Comparison of ENCODE assay signal across 9 mouse cellular contexts in the genomic region with DNA sequence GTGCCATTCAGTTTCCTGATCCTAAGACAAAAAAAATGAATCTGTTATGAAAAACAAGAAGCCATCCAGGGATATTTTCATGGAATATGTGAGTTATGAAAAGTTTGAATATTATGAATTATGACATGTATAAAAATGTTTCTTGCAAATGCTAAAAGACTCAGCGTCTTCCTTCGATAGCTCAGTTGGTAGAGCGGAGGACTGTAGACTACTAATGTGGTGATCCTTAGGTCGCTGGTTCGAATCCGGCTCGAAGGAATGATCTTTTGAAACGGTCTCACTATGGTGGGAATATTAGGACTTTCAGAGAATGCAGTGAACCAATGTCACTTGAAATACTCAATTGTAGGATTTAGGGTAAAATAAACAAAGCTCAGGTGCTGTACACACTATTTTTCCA. TPM values are rescaled to one million over a fixed set of nuclear protein-coding genes. Genes with fewer than 3 reads are reported as not detected.
DNase-seq lines count a peak whose midpoint lies in the region; ATAC-seq and TF ChIP-seq lines count a peak whose summit lies in the region.
"Had no signal": no experiment of that assay in that cellular context is flagged by ENCODE, and none has a peak within 500 bp of the region (broad histone marks: within the 10 kb centered on the region; RNA-seq: fewer than 3 reads in every experiment).

No protein-coding gene starts in this region.

- peaks cover 70% of the 10 kb centered on the region for H3K4me1 ChIP-seq in liver, embryonic 12.5 days

- 3% methylated on average over 8 of the region's 8 CpGs for WGBS in liver, embryonic 12.5 days (ENCODE audit: insufficient replicate concordance)

- H3K36me3 ChIP-seq in liver, embryonic 12.5 days, result peaks cover 13% of the 10 kb centered on the region

- intact Hi-C loops in left cerebral cortex, adult 2 months (cut with DNase I), result no loop called here
- intact Hi-C loops in left cerebral cortex, postnatal 4 days (cut with DNase I), result no loop called here

- TF ChIP-seq CTCF in left cerebral cortex, adult 2 months (IDR thresholded peaks at IDR 0.05), result no peak

- no peaks in the 10 kb centered on the region for H3K27me3 ChIP-seq in liver, embryonic 12.5 days (replicated peaks)

- H3K9me3 ChIP-seq in liver, embryonic 12.5 days (replicated peaks), result no peaks in the 10 kb centered on the region

- peak; percentile 64 for DNase-seq in adrenal gland, postnatal 14 days
- no peak for DNase-seq in adrenal gland, postnatal 4 days (ENCODE audit: low spot score in 2 of 2)
- DNase-seq in left cerebral cortex, adult 2 months (ENCODE audit: extremely low spot score in 1 of 2, low spot score in 2 of 2), result peak; percentile 42 to 53
- no peak for DNase-seq in left cerebral cortex, postnatal 4 days
- peak; percentile 44 to 58 for DNase-seq in adrenal gland, postnatal 36 days
- no peak for DNase-seq in kidney, adult 11 months

- no peak overlapping the region for H3K27ac ChIP-seq in left cerebral cortex, adult 2 months
- H3K27ac ChIP-seq in liver, embryonic 12.5 days, result peak overlapping the region; percentile 22; the same call in 1 of the 2 replicates

- H3K4me3 ChIP-seq in left cerebral cortex, adult 2 months, result no peak overlapping the region
- H3K4me3 ChIP-seq in liver, embryonic 12.5 days, result peak overlapping the region; percentile 88

- 0 out of 2 replicates have a peak, but pooled peaks have one; percentile 17 for ATAC-seq in liver, embryonic 12.5 days
- no peak for ATAC-seq in monocyte, adult 5-6 weeks (replicated peaks; ENCODE audit: insufficient number of reproducible peaks, low FRiP score, low TSS enrichment, poor library complexity, severe bottlenecking)

- H3K9ac ChIP-seq in liver, embryonic 12.5 days, result peak overlapping the region; percentile 31

- H3K4me2 ChIP-seq in liver, embryonic 12.5 days, result peak overlapping the region; percentile 90

RNA-seq across cellular contexts. Expression of a gene that starts 2.7 kb away (rescaled TPM):
- 5.9 and 6.3 TPM in 2 replicates for total RNA-seq in adrenal gland, postnatal 14 days (2021)
- total RNA-seq in adrenal gland, postnatal 4 days (2021), result 1 to 10 TPM; 7.9 to 8.9 TPM
- total RNA-seq in left cerebral cortex, adult 2 months (2021), result 1 to 10 TPM; 8.9 to 9.8 TPM
- 1 to 10 TPM; 5.6 to 6.1 TPM for total RNA-seq in left cerebral cortex, postnatal 4 days (2021)
- 1 to 10 TPM; 6.9 to 8.3 TPM for total RNA-seq in adrenal gland, postnatal 36 days (2021)
- polyA plus RNA-seq in liver, embryonic 12.5 days (2016; fragmentation: Nextera tagmentation; extraction: Ambion mirVana), result 8.8 and 9.6 TPM in 2 replicates
- 12.1 to 15.9 TPM (median 13.2 TPM) in 3 replicates for total RNA-seq in monocyte, adult 5-6 weeks (2017)

RNA-seq across cellular contexts. Expression of a gene that starts 39.4 kb away (rescaled TPM):
- 0.19 TPM in 1 of 2 replicates, not detected in the other for total RNA-seq in adrenal gland, postnatal 14 days (2021)
- total RNA-seq in adrenal gland, postnatal 4 days (2021), result under 1 TPM; 0.20 to 0.87 TPM
- total RNA-seq in left cerebral cortex, adult 2 months (2021), result not detected
- not detected for total RNA-seq in left cerebral cortex, postnatal 4 days (2021)
- total RNA-seq in adrenal gland, postnatal 36 days (2021), result not detected
- 1.9 and 2.5 TPM in 2 replicates for polyA plus RNA-seq in liver, embryonic 12.5 days (2016; fragmentation: Nextera tagmentation; extraction: Ambion mirVana)
- not detected in 3 replicates for total RNA-seq in monocyte, adult 5-6 weeks (2017)
- total RNA-seq: layer of hippocampus, postnatal 36 days had no signal

RNA-seq across cellular contexts. Expression of a gene that starts 57.3 kb away (rescaled TPM):
- total RNA-seq in adrenal gland, postnatal 14 days (2021), result 20.6 and 26.1 TPM in 2 replicates
- total RNA-seq in adrenal gland, postnatal 4 days (2021), result 10 to 100 TPM; 22.9 to 23.5 TPM
- total RNA-seq in left cerebral cortex, adult 2 months (2021), result 10 to 100 TPM; 29.8 to 33.3 TPM
- total RNA-seq in left cerebral cortex, postnatal 4 days (2021), result 10 to 100 TPM; 42.6 to 49.5 TPM
- 10 to 100 TPM; 19.4 to 21.2 TPM for total RNA-seq in adrenal gland, postnatal 36 days (2021)
- polyA plus RNA-seq in liver, embryonic 12.5 days (2016; fragmentation: Nextera tagmentation; extraction: Ambion mirVana), result 19.5 and 21.6 TPM in 2 replicates
- 27.6 to 70.6 TPM (median 42.7 TPM) in 3 replicates for total RNA-seq in monocyte, adult 5-6 weeks (2017)

Comparison
In these comparisons a context has a peak if more than half of its experiments do, and no peak if none do; other contexts are left out.
1. DNase-seq: peak in adrenal gland, postnatal 14 days (single experiment), left cerebral cortex, adult 2 months (2 of 2) and adrenal gland, postnatal 36 days (2 of 2); none in adrenal gland, postnatal 4 days (0 of 2), left cerebral cortex, postnatal 4 days (single experiment) and kidney, adult 11 months (single experiment).